Mouse (Mus musculus) erythroid progenitor cell, adult 5-6 weeks (primary cell): ENCODE data around the gene Dis3. TPM values are rescaled to one million over a fixed set of nuclear protein-coding genes. Genes with fewer than 3 reads are reported as not detected.

Experiments
- ATAC-seq: replicated peaks from 2 replicates; pipeline ENCODE4 v1.8.0; 2016; ENCODE audit warnings: moderate number of reproducible peaks, mild to moderate bottlenecking, moderate TSS enrichment, inconsistent platforms; ENCODE audit not compliant: poor library complexity, low FRiP score, severe bottlenecking
- total RNA-seq, 2 experiments: library from RNA; stranded (forward) in 1 of 2; stranded (reverse) in 1 of 2; fragments of 150-400 nt in 1 of 2; fragments of 186-747, 209-891 nt in 1 of 2; gene quantifications; 2 replicates each; pipeline versions ENCODE4 v1.2.3 to v1.2.4; 2015 to 2017; ENCODE audit warnings: low replicate concordance in 2 of 2

Dis3 gene
- total RNA-seq (2015; ENCODE audit: low replicate concordance), result 16.8 and 23.1 TPM in 2 replicates
- 20.0 and 47.0 TPM in 2 replicates for total RNA-seq (2017; ENCODE audit: low replicate concordance)

DNA sequence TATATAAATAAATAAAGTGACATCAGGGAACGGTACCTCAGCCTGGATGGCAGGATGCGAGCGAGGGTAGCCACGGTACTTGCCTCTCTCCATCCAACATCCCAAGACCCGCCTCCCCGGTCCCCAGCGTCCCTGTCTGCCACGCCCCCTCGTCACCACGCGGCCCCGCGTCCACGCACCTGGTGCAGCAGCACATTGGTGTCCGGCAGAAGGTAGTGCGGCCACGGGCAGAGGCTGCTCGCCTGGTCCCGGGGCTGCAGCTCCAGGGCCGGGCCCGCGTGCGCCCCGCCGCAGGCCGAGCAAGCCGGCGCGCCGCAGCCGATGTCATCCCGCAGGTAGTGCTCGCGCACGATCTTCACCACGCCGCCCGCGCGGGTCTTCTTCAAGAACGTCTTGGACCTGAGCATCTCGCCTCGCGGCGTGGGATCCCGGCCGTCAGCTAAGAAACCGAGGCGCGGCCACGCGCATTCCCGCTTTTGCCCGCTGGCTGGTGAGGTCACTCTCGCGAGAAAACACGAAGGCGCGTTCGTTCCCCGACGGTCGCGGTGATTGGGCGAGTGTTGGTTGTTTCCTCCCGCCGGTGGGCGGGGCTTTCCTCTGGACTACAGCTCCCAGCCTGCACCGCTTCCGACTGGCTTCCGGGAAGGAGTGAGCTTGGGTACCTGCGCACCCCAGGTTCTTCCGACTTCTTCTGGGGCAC is at the start of gene Dis3, which contains the start of gene Pibf1:
Dis3 (minus strand) TSS at position 504 of the 700 bp plus-strand sequence.
Pibf1 (plus strand) TSS at position 158 of the 700 bp plus-strand sequence.
- ATAC-seq, result peak; percentile 99

DNA sequence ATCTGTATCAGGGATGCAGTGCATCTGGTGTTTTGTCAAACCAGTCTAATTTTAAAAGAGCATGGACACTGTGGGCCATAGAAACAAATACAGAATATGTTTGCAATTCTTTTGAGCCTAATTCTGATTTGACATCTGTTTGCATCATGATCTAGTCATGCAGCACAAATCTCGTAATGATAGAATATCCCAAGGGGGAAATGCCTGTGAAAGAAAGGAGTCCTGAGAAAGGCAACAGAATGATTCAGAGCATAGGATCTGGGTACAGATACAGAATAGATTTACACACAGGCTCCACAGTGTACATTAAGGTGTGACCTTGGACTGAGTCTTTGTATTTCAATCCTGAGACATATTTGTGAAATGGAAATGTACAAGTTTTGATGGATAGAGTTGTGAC is 47.3 kb upstream of the Dis3 start:
- no peak for ATAC-seq

GRCm38 (mm10) chr14:99141786-99142633 is 42.4 kb upstream of the Dis3 start:
- ATAC-seq, result peak; percentile 92

DNA sequence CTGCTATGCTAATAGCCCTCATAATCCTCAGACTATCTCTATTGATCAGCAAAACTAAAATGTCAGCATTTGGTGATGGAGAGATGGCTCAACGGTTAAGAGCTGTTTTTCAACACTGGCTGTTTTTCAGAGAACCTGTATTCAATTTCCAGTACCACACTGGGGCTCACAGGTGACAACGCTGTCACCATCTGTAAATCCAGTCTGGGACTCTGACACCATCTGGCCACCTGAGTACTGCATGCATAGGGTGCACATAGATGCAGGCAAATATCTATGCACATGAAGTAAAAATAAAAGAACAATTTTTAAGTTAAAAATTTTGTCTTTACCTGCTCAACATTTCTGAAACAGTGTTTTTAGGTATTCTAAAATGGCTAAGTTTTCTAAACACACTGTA is 40.5 kb upstream of the Dis3 start:
- ATAC-seq, result no peak

DNA sequence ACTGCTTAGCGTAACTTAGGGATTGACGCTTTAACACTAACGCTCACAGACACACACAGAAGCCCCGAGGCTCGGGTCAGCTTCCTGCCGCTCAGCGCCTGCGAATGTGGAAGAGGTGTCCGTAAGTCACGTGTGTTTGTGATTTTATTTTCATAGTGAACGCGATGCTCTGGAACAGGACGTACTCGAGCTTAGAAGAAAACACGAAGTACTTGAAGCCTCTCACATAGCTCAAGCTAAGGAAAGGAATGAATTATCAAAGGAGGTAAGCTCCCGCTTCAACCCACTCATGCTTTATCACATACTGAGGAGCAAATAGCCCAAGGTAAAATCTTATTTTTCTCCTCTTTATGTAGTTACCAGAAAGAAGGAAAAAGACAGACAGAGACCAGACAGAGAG is 36.7 kb upstream of the Dis3 start:
- no peak for ATAC-seq

DNA sequence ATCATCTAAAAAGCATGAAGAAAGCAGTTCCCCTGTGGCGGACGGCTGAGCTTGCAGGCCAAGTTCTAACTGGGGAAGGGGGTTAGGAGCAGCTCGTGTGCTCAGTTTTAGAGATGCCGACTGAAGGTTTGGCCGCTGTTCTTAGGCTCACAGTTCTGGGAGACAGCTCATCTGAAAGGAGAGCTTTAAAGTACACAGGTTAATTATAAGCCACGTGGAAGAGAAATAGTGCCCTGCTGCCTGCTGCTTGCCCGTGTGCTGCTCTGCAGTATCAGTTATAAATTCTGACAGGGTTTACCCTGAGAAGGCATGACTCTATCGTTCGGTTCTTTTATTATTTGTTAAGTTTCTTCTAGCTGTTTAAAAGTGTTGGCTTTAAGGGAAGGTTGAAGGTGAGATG is 36.2 kb upstream of the Dis3 start:
- ATAC-seq, result no peak

DNA sequence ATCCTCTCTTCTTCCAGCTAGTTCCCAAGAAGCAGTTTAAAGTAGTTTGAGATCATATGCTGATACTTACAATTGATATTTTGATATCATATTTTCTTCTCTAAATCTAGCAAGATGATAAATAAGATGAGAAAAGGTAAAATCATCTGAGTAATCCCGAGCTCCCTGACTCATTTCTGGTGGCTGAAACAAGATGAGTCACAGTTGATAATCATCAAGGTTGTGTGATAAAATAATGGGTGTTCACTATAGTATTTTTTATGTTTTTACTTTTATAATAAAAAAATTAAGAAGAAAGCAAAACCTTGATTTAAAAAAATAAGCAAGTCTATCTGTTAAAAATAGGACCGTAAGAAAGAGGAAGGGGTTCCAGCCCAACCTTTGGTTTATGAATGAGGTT is 34.5 kb upstream of the Dis3 start:
- ATAC-seq, result no peak

GRCm38 (mm10) chr14:99129050-99129449 is 29.5 kb upstream of the Dis3 start:
- ATAC-seq, result no peak

DNA sequence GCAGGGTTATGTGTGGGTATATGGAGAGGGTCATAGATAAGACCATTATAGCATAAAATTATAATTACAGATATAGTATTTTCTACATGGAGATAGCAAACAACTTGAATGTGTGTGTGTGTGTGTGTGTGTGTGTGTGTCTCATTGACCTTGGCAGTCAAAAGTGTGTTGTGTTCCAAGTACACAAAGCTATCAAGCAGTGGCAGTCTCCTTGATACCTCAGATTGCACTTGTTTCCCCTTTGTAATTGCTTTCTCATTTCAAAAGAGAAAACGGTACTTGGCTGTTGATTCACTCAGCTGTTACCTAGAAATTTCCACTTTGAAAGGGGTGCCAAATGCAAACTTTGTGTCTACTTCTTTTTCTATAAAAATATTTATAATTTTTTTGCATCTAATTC is 27.9 kb upstream of the Dis3 start:
- ATAC-seq, result no peak

DNA sequence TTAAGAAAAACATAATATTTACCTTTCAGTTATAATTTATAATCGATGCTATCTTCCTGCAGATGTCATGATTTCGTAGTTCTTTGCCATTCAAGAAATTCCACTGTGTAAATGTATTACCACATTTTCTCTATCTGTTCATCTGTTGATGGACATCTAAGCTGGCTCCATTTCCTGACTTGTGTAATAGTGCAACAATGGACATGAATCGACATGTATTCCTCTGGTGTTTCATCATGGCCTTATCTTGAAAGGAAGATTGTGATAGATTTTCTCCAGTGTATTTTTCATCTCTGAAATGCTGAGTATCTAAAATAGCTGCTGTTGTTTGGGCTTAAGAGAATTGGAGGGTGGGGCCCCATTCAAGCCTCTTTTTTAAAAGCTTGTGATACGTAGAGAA is 27.1 kb upstream of the Dis3 start:
- ATAC-seq, result no peak

GRCm38 (mm10) chr14:99124076-99124475 is 24.5 kb upstream of the Dis3 start:
- ATAC-seq, result no peak

GRCm38 (mm10) chr14:99121584-99122339 is 22.2 kb upstream of the Dis3 start:
- ATAC-seq, result no peak

- no peak for ATAC-seq
Measured at GRCm38 (mm10) chr14:99117576-99117975, 18.0 kb upstream of the Dis3 start.

DNA sequence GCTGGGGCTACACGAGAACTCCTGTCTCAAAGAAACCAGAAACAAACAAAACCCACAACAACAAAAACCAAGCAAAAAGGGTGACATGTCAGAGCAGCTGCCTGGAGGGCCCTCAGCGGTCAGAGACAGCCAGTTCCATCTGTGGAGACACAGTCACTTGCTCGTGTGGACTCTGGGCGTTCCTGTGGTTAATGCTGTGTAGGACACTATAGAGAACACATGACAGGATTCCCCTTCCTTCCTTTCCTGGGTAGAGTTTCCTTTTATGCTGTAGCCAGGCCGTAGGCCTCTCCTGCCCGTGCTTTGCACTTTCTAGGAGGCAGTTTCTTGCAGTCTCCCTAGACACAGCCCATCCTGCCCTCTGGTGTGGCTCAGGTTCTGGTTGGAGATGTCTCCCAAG is 9.2 kb upstream of the Dis3 start:
- no peak for ATAC-seq

- ATAC-seq, result no peak
Measured at GRCm38 (mm10) chr14:99107631-99108187, 8.1 kb upstream of the Dis3 start.

DNA sequence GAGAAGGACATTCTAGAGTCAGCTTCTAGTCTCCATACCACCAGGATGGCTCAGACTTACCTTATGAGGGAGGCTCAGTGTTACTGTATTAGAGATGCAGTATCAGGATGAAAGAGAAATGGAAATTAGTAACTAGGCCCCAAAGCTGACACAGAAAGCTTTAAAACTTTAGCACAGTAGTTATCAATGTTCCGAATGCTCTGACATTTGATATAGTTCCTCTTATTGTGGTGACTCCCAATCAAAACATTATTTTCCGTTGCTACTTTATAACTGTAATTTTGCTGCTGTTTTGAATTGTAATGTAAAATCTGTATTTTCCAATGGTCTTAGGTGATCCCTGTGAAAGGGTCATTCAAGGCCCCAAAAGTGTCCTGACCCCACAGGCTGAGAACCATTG is 7.1 kb upstream of the Dis3 start:
- no peak for ATAC-seq

- no peak for ATAC-seq
Measured at GRCm38 (mm10) chr14:99104542-99105123, 5.1 kb upstream of the Dis3 start.

DNA sequence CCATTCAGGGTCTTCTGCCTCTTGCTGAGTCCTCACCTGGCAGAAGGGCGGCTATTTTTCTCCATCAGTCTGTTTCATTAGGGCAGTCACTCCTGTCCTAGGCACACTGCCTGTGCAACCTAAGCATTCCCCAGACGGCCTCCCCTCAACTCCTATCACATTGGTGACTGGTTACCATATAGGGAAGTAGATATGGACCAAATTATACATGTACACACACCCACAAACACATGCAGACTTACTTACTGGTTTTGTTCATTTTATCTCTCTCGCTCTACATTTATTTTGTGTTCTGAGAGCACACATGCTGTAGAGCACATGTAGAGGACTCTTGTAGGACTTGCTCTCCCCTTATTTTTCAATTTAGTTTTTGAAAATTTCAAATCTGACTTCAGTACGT is 3.5 kb upstream of the Dis3 start:
- ATAC-seq, result no peak

DNA sequence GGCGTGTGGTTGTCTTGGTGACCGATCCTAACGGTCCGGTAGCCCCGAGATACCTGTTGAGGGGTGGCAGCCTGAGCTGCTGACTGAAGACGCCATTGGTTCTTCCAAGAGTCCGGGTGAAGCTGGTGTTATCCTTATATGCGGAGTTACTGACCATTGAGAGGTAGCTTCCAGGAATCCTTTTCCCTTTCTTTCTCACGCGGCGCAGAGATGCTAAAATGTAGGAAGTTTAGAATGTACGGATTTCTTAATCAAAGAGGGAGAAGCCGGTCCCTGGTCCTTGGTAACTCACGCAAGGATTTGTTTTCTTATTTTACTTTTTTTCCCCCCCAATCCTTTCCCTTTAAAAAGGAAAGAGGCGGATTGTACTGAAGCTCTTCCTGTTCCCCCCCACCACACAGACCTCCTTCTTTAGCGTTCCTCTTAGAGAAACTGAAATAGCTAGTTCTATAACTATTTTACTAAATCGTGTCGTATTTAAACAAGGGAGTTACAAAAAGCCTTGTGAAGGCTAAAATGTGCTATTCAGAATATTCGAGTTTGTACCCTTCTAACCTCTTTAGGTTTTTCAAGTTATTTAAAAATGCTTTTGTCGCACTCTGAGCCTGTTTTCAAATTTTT is 507 bp upstream of the Dis3 start:
- ATAC-seq, result peak; percentile 22; the same call in 1 of the 2 replicates
